Mouse (Mus musculus) G1E (cell line): Measurements from ENCODE around the gene Akap13. TPM values are rescaled to one million over a fixed set of nuclear protein-coding genes. Genes with fewer than 3 reads are reported as not detected.

ENCODE experiments used
- ATAC-seq: 2 replicates; pipeline ENCODE4 v1.8.0; 2016; ENCODE audit warnings: mild to moderate bottlenecking; ENCODE audit not compliant: insufficient number of reproducible peaks, poor library complexity, low FRiP score, severe bottlenecking; ENCODE audit errors: extremely low read depth
- DNase-seq: peaks from one replicate; pipeline ENCODE4 v3.0.0; 2012; ENCODE audit warnings: low spot score
- H3K27me3 ChIP-seq: 2 replicates; pipeline ENCODE4 v1.6.1; 2012; ENCODE audit warnings: mild to moderate bottlenecking, low read length, inconsistent platforms; ENCODE audit not compliant: insufficient read depth
- H3K36me3 ChIP-seq: replicated peaks from 2 replicates; pipeline ENCODE3; 2012; ENCODE audit warnings: mild to moderate bottlenecking, inconsistent platforms
- H3K4me1 ChIP-seq: 2 replicates; pipeline ENCODE4 v1.6.1; 2012; ENCODE audit warnings: low read depth, low read length, inconsistent platforms, mixed read lengths; ENCODE audit not compliant: insufficient read depth
- H3K4me3 ChIP-seq: 2 replicates; pipeline ENCODE4 v1.5.1; 2012; ENCODE audit warnings: low read depth, mild to moderate bottlenecking, inconsistent platforms, low read length, moderate library complexity, mixed read lengths
- H3K9me3 ChIP-seq: replicated peaks from 2 replicates; pipeline ENCODE4 v1.6.1; 2012; ENCODE audit warnings: inconsistent platforms
- CTCF ChIP-seq: IDR thresholded peaks from 2 replicates; pipeline ENCODE4 v1.5.1; 2012; ENCODE audit warnings: low read depth, low read length, inconsistent platforms, mixed read lengths
- GATA1 ChIP-seq: IDR thresholded peaks from 2 replicates; pipeline ENCODE4 v1.6.1; 2012; ENCODE audit warnings: borderline replicate concordance, low read length, inconsistent platforms, mixed read lengths
- GATA2 ChIP-seq: IDR thresholded peaks from 2 replicates; pipeline ENCODE4 v1.6.1; 2012; ENCODE audit warnings: low read depth, low read length, inconsistent platforms, borderline replicate concordance
- POLR2AphosphoS5 ChIP-seq: IDR thresholded peaks from 2 replicates; pipeline ENCODE4 v1.6.1; 2012; ENCODE audit warnings: low read depth, low read length, inconsistent platforms; ENCODE audit not compliant: insufficient replicate concordance
- TAL1 ChIP-seq: conservative IDR thresholded peaks from 2 replicates; pipeline ENCODE4 v1.6.1; 2012; ENCODE audit warnings: low read depth, low read length, inconsistent platforms, mixed read lengths
- polyA plus RNA-seq: library from polyadenylated mRNA; stranded (reverse); fragments of >175 nt; gene quantifications from 2 replicates; pipeline ENCODE4 v1.2.3, GENCODE M21; 2012
- total RNA-seq, 2 experiments: library from RNA; stranded (forward) in 1 of 2; stranded (reverse) in 1 of 2; fragments of 200-1000 nt in 1 of 2; fragments of >200 nt in 1 of 2; fragmentation: Nextera tagmentation in 1 of 2; gene quantifications; 2 replicates each; pipeline ENCODE4 v1.2.3; 2014 to 2017

Akap13 gene
- total and polyA plus RNA-seq, 3 experiments, result 2.8 to 123 (median 47.0) TPM

- no peak for DNase-seq
- H3K36me3 ChIP-seq, result no peaks in the 10 kb centered on the region
- H3K27me3 ChIP-seq, result no peaks in the 10 kb centered on the region
- TF ChIP-seq CTCF (no peak), GATA2 (no peak), GATA1 (no peak)
- no peak for ATAC-seq
- H3K4me3 ChIP-seq, result no peak overlapping the region
- no peaks in the 10 kb centered on the region for H3K4me1 ChIP-seq
- H3K9me3 ChIP-seq, result no peaks in the 10 kb centered on the region
Observed at GRCm38 (mm10) chr7:75572127-75572526, 116.8 kb downstream of the Akap13 start.

GRCm38 (mm10) chr7:75575120-75575649 lies 119.9 kb downstream of the Akap13 start:
- ATAC-seq (no peak), DNase-seq (no peak)

GRCm38 (mm10) chr7:75575800-75576585 lies 120.7 kb downstream of the Akap13 start:
- Histone ChIP-seq H3K4me1 (no peaks in the 10 kb centered on the region), H3K9me3 (no peaks in the 10 kb centered on the region), H3K36me3 (no peaks in the 10 kb centered on the region), H3K4me3 (no peak overlapping the region), H3K27me3 (no peaks in the 10 kb centered on the region)
- no peak for DNase-seq
- ATAC-seq, result no peak
- TF ChIP-seq TAL1, result no peak
- no peak for TF ChIP-seq GATA1
- no peak for TF ChIP-seq GATA2
- TF ChIP-seq POLR2AphosphoS5, result no peak
- no peak for TF ChIP-seq CTCF

More at GRCm38 (mm10) chr7:75575120-75575649, 119.9 kb downstream of the Akap13 start:
- no peaks in the 10 kb centered on the region for H3K36me3 ChIP-seq
- no peaks in the 10 kb centered on the region for H3K9me3 ChIP-seq
- no peak overlapping the region for H3K4me3 ChIP-seq
- H3K4me1 ChIP-seq, result no peaks in the 10 kb centered on the region
- TF ChIP-seq GATA2 (no peak), GATA1 (no peak), CTCF (no peak), TAL1 (no peak), POLR2AphosphoS5 (no peak)
- H3K27me3 ChIP-seq, result no peaks in the 10 kb centered on the region

GRCm38 (mm10) chr7:75576851-75577250 lies 121.5 kb downstream of the Akap13 start:
- Histone ChIP-seq H3K4me1 (no peaks in the 10 kb centered on the region), H3K9me3 (no peaks in the 10 kb centered on the region), H3K36me3 (no peaks in the 10 kb centered on the region), H3K27me3 (no peaks in the 10 kb centered on the region), H3K4me3 (no peak overlapping the region)
- no peak for DNase-seq
- TF ChIP-seq TAL1 (no peak), POLR2AphosphoS5 (no peak), GATA2 (no peak), GATA1 (no peak), CTCF (no peak)
- ATAC-seq, result no peak

- Histone ChIP-seq H3K27me3 (no peaks in the 10 kb centered on the region), H3K9me3 (no peaks in the 10 kb centered on the region), H3K4me1 (no peaks in the 10 kb centered on the region), H3K4me3 (no peak overlapping the region), H3K36me3 (no peaks in the 10 kb centered on the region)
- TF ChIP-seq TAL1 (no peak), CTCF (no peak)
- no peak for DNase-seq
- ATAC-seq, result no peak
Observed at GRCm38 (mm10) chr7:75577353-75577752, 122.0 kb downstream of the Akap13 start.

- Histone ChIP-seq H3K9me3 (no peaks in the 10 kb centered on the region), H3K4me3 (no peak overlapping the region), H3K4me1 (no peaks in the 10 kb centered on the region), H3K36me3 (no peaks in the 10 kb centered on the region), H3K27me3 (no peaks in the 10 kb centered on the region)
- ATAC-seq, result no peak
- TF ChIP-seq TAL1, result no peak
- TF ChIP-seq CTCF, result no peak
- no peak for TF ChIP-seq GATA2
- TF ChIP-seq GATA1, result no peak
- no peak for TF ChIP-seq POLR2AphosphoS5
- no peak for DNase-seq
Observed at GRCm38 (mm10) chr7:75578647-75579046, 123.3 kb downstream of the Akap13 start.
